In the genomic region with DNA sequence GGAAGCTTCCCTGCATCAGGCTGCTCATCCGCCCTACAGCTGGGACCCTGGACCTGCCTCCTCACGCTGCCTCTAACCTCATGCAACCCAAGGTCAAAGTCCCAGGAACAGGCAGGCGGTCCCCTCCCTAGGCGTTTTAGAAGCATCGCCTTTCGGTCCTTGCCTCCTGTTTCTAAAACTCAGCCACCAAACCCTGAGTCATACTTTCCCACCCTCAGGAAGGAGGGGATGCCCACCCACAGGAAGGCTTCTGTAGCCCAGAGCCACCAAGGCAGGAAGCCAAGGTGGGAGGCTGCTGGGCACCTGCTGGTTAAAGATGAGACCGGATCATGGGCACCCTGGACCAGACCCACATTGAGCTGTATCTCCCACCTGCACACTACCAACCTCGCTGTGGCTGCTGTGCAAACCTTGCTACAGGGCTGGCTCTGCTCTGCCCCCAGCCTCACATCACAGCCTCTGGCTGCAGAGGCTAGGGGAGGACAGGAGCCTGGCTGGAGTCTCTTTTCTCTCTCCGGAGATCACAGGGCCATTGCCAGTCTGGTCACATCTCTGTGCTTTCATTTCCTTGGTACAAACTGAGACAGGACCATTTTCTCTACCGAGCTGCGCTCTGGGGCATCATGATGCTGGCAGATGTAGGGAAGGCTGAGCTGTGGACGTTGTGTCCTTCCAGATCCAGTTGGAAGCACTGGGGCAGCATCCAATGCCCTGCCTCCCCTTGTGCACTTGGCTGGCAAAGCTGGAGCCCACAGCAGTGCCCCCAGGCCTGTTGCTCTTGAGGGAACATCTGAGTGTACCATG, we compare ENCODE assay signal across 9 mouse cellular contexts.
DNase-seq lines count a peak whose midpoint lies in the region; ATAC-seq lines count a peak whose summit lies in the region.
"Had no signal": no experiment of that assay in that cellular context is flagged by ENCODE, and none has a peak within 500 bp of the region (broad histone marks: within the 10 kb centered on the region; RNA-seq: fewer than 3 reads in every experiment).

No protein-coding gene starts in this region.

- H3K27me3 ChIP-seq in heart, embryonic 13.5 days (replicated peaks) = no peaks in the 10 kb centered on the region
- H3K27me3 ChIP-seq in hindbrain, embryonic 11.5 days (ENCODE audit: control insufficient read depth, insufficient read depth, low read length) = no peaks in the 10 kb centered on the region
- H3K27me3 ChIP-seq in limb, embryonic 11.5 days (ENCODE audit: control insufficient read depth, insufficient read depth, low read length) = no peaks in the 10 kb centered on the region
- H3K27me3 ChIP-seq: Patski had no signal

- WGBS in heart, embryonic 13.5 days = 56% methylated on average over 12 of the region's 12 CpGs
- 57% methylated on average over 12 of the region's 12 CpGs for WGBS in hindbrain, embryonic 11.5 days
- 60% methylated on average over 12 of the region's 12 CpGs for WGBS in limb, embryonic 11.5 days

- intact Hi-C loops in heart, postnatal 25 days (cut with DNase I) = no loop called here

- peaks cover 93% of the 10 kb centered on the region for H3K4me1 ChIP-seq in heart, embryonic 13.5 days
- peaks cover 19% of the 10 kb centered on the region for H3K4me1 ChIP-seq in hindbrain, embryonic 11.5 days (replicated peaks; ENCODE audit: control insufficient read depth, insufficient read depth, low read length)
- H3K4me1 ChIP-seq in limb, embryonic 11.5 days (ENCODE audit: control insufficient read depth, insufficient read depth, low read length) = peaks cover 18% of the 10 kb centered on the region

- no peaks in the 10 kb centered on the region for H3K9me3 ChIP-seq in heart, embryonic 13.5 days
- no peaks in the 10 kb centered on the region for H3K9me3 ChIP-seq in hindbrain, embryonic 11.5 days (ENCODE audit: control insufficient read depth, low read length)
- no peaks in the 10 kb centered on the region for H3K9me3 ChIP-seq in limb, embryonic 11.5 days (ENCODE audit: control insufficient read depth, low read length)

- H3K4me3 ChIP-seq in heart, embryonic 13.5 days = peak overlapping the region; percentile 38
- no peak overlapping the region for H3K4me3 ChIP-seq in hindbrain, embryonic 11.5 days (ENCODE audit: low read depth, low read length)
- no peak overlapping the region for H3K4me3 ChIP-seq in limb, embryonic 11.5 days (ENCODE audit: low read depth, low read length)

- H3K9ac ChIP-seq in heart, embryonic 13.5 days = peak overlapping the region; percentile 73
- H3K9ac ChIP-seq in hindbrain, embryonic 11.5 days (ENCODE audit: low read depth, low read length) = peak overlapping the region; percentile 16
- H3K9ac ChIP-seq in limb, embryonic 11.5 days (ENCODE audit: low read length) = no peak overlapping the region; the same call in 1 of the 2 replicates

- ATAC-seq in heart, embryonic 13.5 days (ENCODE audit: extremely low read depth, insufficient number of reproducible peaks, low FRiP score, low TSS enrichment) = no peak
- ATAC-seq in activated CD4-positive, CD25-positive, alpha-beta regulatory T cell, adult 4 months = peak; percentile 41
- ATAC-seq in hindbrain, embryonic 11.5 days (ENCODE audit: low FRiP score) = peak; percentile 19; the same call in 1 of the 2 replicates
- ATAC-seq in limb, embryonic 11.5 days (ENCODE audit: insufficient number of reproducible peaks, low FRiP score, low TSS enrichment, low read depth) = no peak
- ATAC-seq: Patski had no signal

- peak overlapping the region; percentile 62 for H3K4me2 ChIP-seq in heart, embryonic 13.5 days
- peak overlapping the region; percentile 27; the same call in 1 of the 2 replicates for H3K4me2 ChIP-seq in hindbrain, embryonic 11.5 days (replicated peaks; ENCODE audit: low read depth, low read length)
- peak overlapping the region; percentile 31; the same call in 1 of the 2 replicates for H3K4me2 ChIP-seq in limb, embryonic 11.5 days (ENCODE audit: low read depth, severe bottlenecking)

- H3K27ac ChIP-seq in heart, embryonic 13.5 days (replicated peaks) = peak overlapping the region; percentile 97
- peak overlapping the region; percentile 25; the same call in 1 of the 2 replicates for H3K27ac ChIP-seq in hindbrain, embryonic 11.5 days (ENCODE audit: low read depth, low read length)
- no peak overlapping the region for H3K27ac ChIP-seq in limb, embryonic 11.5 days (replicated peaks; ENCODE audit: low read depth, low read length)

- DNase-seq in heart, postnatal 25 days (ENCODE audit: low spot score) = no peak
- no peak for DNase-seq in hindbrain, embryonic 11.5 days (ENCODE audit: low spot score)
- no peak for DNase-seq in limb, embryonic 11.5 days (ENCODE audit: low spot score)
- peak; percentile 55 for DNase-seq in right cerebral cortex, postnatal 14 days
- no peak for DNase-seq in retina, embryonic 14.5 days (ENCODE audit: low spot score)
- no peak for DNase-seq in adrenal gland, adult 8-10 months

- no peaks in the 10 kb centered on the region for H3K36me3 ChIP-seq in heart, embryonic 13.5 days
- no peaks in the 10 kb centered on the region for H3K36me3 ChIP-seq in hindbrain, embryonic 11.5 days (ENCODE audit: control insufficient read depth, insufficient read depth, low read length)
- H3K36me3 ChIP-seq in limb, embryonic 11.5 days (ENCODE audit: control insufficient read depth, insufficient read depth, low read length) = no peaks in the 10 kb centered on the region

Comparison
In these comparisons a context has a peak if more than half of its experiments do, and no peak if none do; other contexts are left out.
1. ATAC-seq: peak in activated CD4-positive, CD25-positive, alpha-beta regulatory T cell, adult 4 months (single experiment) and hindbrain, embryonic 11.5 days (single experiment); none in heart, embryonic 13.5 days (single experiment) and limb, embryonic 11.5 days (single experiment).
2. Peak in every context shown above with its lines, with median percentiles within 50 percentile points of each other: H3K4me2 ChIP-seq.